Mouse (Mus musculus) midbrain, postnatal 0 days (tissue): ENCODE results near the gene Mgp. TPM values are rescaled to one million over a fixed set of nuclear protein-coding genes. Genes with fewer than 3 reads are reported as not detected.

ENCODE experiments used
- ATAC-seq: fragments of 200-750 bp; cut with Nextera tagmentation; 2 replicates; pipeline ENCODE4 v1.8.0; 2017; ENCODE audit warnings: moderate number of reproducible peaks, mild to moderate bottlenecking, moderate TSS enrichment, moderate library complexity; ENCODE audit not compliant: low FRiP score
- DNase-seq: peaks from one replicate; pipeline ENCODE4 v3.0.0-alpha.2; 2015; ENCODE audit warnings: low spot score
- H3K27ac ChIP-seq: fragments of 300-500 bp; sonication (generic); 2 replicates; pipeline ENCODE4 v1.5.1; 2014; ENCODE audit warnings: low read depth, mild to moderate bottlenecking, low read length, mixed read lengths
- H3K27me3 ChIP-seq: fragments of 300-500 bp; sonication (generic); 2 replicates; pipeline ENCODE4 v1.6.1; 2014; ENCODE audit warnings: low read length, control low read depth, mixed read lengths; ENCODE audit not compliant: insufficient read depth
- H3K36me3 ChIP-seq: fragments of 300-500 bp; sonication (generic); 2 replicates; pipeline ENCODE4 v1.6.1; 2014; ENCODE audit warnings: low read length, control low read depth, mixed read lengths; ENCODE audit not compliant: insufficient read depth
- H3K4me1 ChIP-seq: fragments of 300-500 bp; sonication (generic); 2 replicates; pipeline ENCODE4 v1.6.1; 2014; ENCODE audit warnings: mild to moderate bottlenecking, control low read depth, antibody characterized with exemption, low read length, mixed read lengths; ENCODE audit not compliant: insufficient read depth
- H3K4me2 ChIP-seq: fragments of 300-500 bp; sonication (generic); 2 replicates; pipeline ENCODE4 v1.6.1; 2014; ENCODE audit warnings: low read depth, mild to moderate bottlenecking, low read length, mixed read lengths; ENCODE audit not compliant: poor library complexity, severe bottlenecking
- H3K4me3 ChIP-seq: fragments of 300-500 bp; sonication (generic); 2 replicates; pipeline ENCODE4 v1.5.1; 2014; ENCODE audit warnings: low read depth, mild to moderate bottlenecking, low read length, moderate library complexity
- H3K9ac ChIP-seq: fragments of 300-500 bp; sonication (generic); replicated peaks from 2 replicates; pipeline ENCODE4 v1.6.1; 2014; ENCODE audit warnings: mild to moderate bottlenecking, low read length, moderate library complexity, mixed read lengths; ENCODE audit not compliant: poor library complexity, severe bottlenecking
- H3K9me3 ChIP-seq: fragments of 300-500 bp; sonication (generic); 2 replicates; pipeline ENCODE4 v1.6.1; 2016; ENCODE audit warnings: low read length, control low read depth
- CTCF ChIP-seq: IDR thresholded peaks from 2 replicates; pipeline ENCODE4 v1.5.1; 2016; ENCODE audit warnings: antibody characterized with exemption, mild to moderate bottlenecking
- WGBS: fragments of 180-500 bp; shearing (Covaris S2); extraction: QIAGEN DNeasy Blood & Tissue Kit; methylation state at CpG from one replicate; pipeline ENCODE4 v1.1.7; 2014; 5-methylcytosine and 5-hydroxymethylcytosine counted together
- polyA plus RNA-seq: library from polyadenylated mRNA; unstranded; fragments of >200 nt; fragmentation: Nextera tagmentation; extraction: Ambion mirVana; gene quantifications from 2 replicates; pipeline ENCODE4 v1.2.1, GENCODE M21; 2015
- total RNA-seq: library from RNA; depleted of rRNA; stranded (reverse); fragments of >200 nt; gene quantifications from 2 replicates; pipeline ENCODE4 v1.2.3, GENCODE M21; 2014

Gene Mgp
- total and polyA plus RNA-seq, 2 experiments from 2014 or later, result 25.6 to 72.6 TPM

GRCm38 (mm10) chr6:136847790-136848189 is 27.8 kb downstream of the Mgp start:
- H3K9ac ChIP-seq, result no peak overlapping the region
- ATAC-seq (no peak), DNase-seq (no peak)
- H3K27ac ChIP-seq, result no peak overlapping the region
- no peak overlapping the region for H3K4me2 ChIP-seq
- H3K27me3 ChIP-seq, result no peaks in the 10 kb centered on the region
- H3K4me3 ChIP-seq, result no peak overlapping the region
- H3K4me1 ChIP-seq, result no peaks in the 10 kb centered on the region; the same call in 1 of the 2 replicates
- H3K9me3 ChIP-seq, result no peaks in the 10 kb centered on the region
- no peaks in the 10 kb centered on the region for H3K36me3 ChIP-seq
- peak; percentile 66 for TF ChIP-seq CTCF
- 22% methylated on average over 2 of the region's 2 CpGs for WGBS

GRCm38 (mm10) chr6:136847267-136847666 is 28.4 kb downstream of the Mgp start:
- Histone ChIP-seq H3K9ac (no peak overlapping the region), H3K27ac (no peak overlapping the region)
- WGBS, result 89% methylated on average over 3 of the region's 3 CpGs

GRCm38 (mm10) chr6:136845706-136846480 is 29.7 kb downstream of the Mgp start:
- Histone ChIP-seq H3K36me3 (no peaks in the 10 kb centered on the region), H3K4me1 (no peaks in the 10 kb centered on the region), H3K27me3 (no peaks in the 10 kb centered on the region), H3K27ac (no peak overlapping the region), H3K4me3 (no peak overlapping the region), H3K9me3 (no peaks in the 10 kb centered on the region), H3K4me2 (no peak overlapping the region), H3K9ac (no peak overlapping the region)
- WGBS, result 75% methylated on average over 5 of the region's 5 CpGs
- ATAC-seq (no peak), DNase-seq (no peak)
- no peak for TF ChIP-seq CTCF

More at GRCm38 (mm10) chr6:136847267-136847666, 28.4 kb downstream of the Mgp start:
- Histone ChIP-seq H3K4me1 (no peaks in the 10 kb centered on the region), H3K4me3 (no peak overlapping the region), H3K36me3 (no peaks in the 10 kb centered on the region), H3K9me3 (no peaks in the 10 kb centered on the region), H3K4me2 (no peak overlapping the region), H3K27me3 (no peaks in the 10 kb centered on the region)
- ATAC-seq (no peak), DNase-seq (no peak)
- TF ChIP-seq CTCF, result no peak

GRCm38 (mm10) chr6:136844903-136845302 is 30.7 kb downstream of the Mgp start:
- H3K4me2 ChIP-seq, result no peak overlapping the region
- no peaks in the 10 kb centered on the region for H3K36me3 ChIP-seq
- no peak for ATAC-seq
- DNase-seq, result no peak
- no peak overlapping the region for H3K9ac ChIP-seq
- no peak for TF ChIP-seq CTCF
- WGBS, result 57% methylated on average over 2 of the region's 2 CpGs
- H3K9me3 ChIP-seq, result no peaks in the 10 kb centered on the region
- H3K4me1 ChIP-seq, result no peaks in the 10 kb centered on the region
- no peaks in the 10 kb centered on the region for H3K27me3 ChIP-seq
- no peak overlapping the region for H3K4me3 ChIP-seq
- no peak overlapping the region for H3K27ac ChIP-seq

GRCm38 (mm10) chr6:136837323-136837722 is 38.3 kb downstream of the Mgp start:
- WGBS, result 77% methylated on average over 3 of the region's 3 CpGs
- no peak overlapping the region for H3K27ac ChIP-seq
- DNase-seq, result no peak
- ATAC-seq, result no peak
- no peak overlapping the region for H3K9ac ChIP-seq
- no peaks in the 10 kb centered on the region for H3K9me3 ChIP-seq
- H3K4me1 ChIP-seq, result no peaks in the 10 kb centered on the region
- H3K4me3 ChIP-seq, result no peak overlapping the region
- no peaks in the 10 kb centered on the region for H3K27me3 ChIP-seq
- H3K4me2 ChIP-seq, result no peak overlapping the region
- H3K36me3 ChIP-seq, result no peaks in the 10 kb centered on the region
- TF ChIP-seq CTCF, result no peak

- Histone ChIP-seq H3K27ac (no peak within 1 kb of the TSS), H3K9ac (no peak within 1 kb of the TSS), H3K4me3 (no peak within 1 kb of the TSS), H3K4me2 (0 out of 2 replicates have a peak within 1 kb of the TSS, but pooled peaks have one; percentile 2), H3K36me3 (no peaks in the 10 kb centered on the region), H3K9me3 (no peaks in the 10 kb centered on the region), H3K4me1 (no peaks in the 10 kb centered on the region), H3K27me3 (peaks cover 6% of the 10 kb centered on the region; the same call in 1 of the 2 replicates)
- no peak for DNase-seq
- WGBS, result 53% methylated on average over 4 of the region's 4 CpGs
- no peak for TF ChIP-seq CTCF
- no peak for ATAC-seq
These were observed 40.3 kb downstream of the Mgp start, which contains the start of gene Smco3 for GRCm38 (mm10) chr6:136835352-136835751. Gene Smco3, minus strand, starts transcription at chr6:136835452.
